Mouse (Mus musculus) adipose tissue, adult 10 weeks (tissue): ENCODE data around the gene Vmn1r163. TPM values are rescaled to one million over a fixed set of nuclear protein-coding genes. Genes with fewer than 3 reads are reported as not detected.

Source experiments
- polyA plus RNA-seq: library from polyadenylated mRNA; stranded (reverse); fragments of 350-450 nt; fragmentation: Illumina TruSeq; extraction: RNeasy Lipid Tissue Mini Kit (QIAGEN cat#74804); gene quantifications from one replicate; pipeline ENCODE4 v1.2.3, GENCODE M21; 2014; ENCODE audit warnings: low read depth, low replicate concordance

Gene Vmn1r163
- not detected for polyA plus RNA-seq

DNA sequence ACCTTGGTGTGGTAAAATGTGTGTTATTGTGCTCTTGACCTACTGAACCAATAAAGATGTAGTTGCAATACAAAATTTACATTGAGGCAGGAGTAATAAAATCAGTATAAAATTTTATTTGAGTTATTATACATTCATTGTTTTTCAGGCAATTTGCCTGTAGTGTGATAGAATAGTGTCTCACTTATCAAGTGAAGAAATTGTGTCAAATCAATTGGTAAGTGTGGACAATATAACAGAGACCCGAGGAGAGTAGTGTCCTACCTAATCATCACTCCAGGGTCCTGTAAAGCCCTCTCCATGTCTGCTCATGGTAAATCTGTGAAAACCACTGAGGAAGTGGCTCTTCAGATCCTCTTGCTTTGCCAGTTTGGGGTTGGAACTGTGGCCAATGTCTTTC, at the start of gene Vmn1r163:
Vmn1r163 (plus strand) TSS at position 301 of the 400 bp plus-strand sequence.

DNA sequence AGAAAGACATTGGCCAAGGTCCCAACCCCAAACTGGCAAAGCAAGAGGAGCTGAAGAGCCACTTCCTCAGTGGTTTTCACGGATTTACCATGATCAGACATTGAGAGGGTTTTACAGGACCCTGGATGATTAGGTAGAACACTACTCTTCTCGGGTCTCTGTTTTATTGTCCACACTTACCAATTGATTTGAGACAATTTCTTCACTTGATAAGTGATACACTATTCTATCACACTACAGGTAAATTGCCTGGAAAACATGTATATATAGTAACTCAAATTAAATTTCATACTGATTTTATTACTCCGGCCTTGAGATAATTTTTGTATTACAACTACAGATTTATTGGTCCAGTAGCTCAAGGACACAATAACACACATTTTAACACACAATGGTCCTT, 35.5 kb upstream of the Vmn1r163 start, which contains the start of gene Gm4216:
Gm4216 (minus strand) TSS at position 101 of the 400 bp plus-strand sequence.

DNA sequence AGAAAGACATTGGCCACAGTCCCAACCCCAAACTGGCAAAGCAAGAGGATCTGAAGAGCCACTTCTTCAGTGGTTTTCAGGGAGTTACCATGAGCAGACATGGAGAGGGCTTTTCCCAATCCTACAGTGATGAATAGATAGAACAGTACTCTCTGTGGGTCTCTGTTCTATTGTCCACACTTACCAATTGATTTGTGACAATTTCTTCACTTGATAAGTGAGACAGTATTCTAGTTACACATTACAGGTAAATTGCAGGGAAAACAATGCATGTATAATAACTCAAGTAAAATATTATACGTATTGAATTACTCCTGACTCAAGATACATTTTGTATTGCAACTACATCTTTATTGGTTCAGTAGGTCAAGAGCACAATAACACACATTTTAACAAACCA, 12.0 kb downstream of the Vmn1r163 start, which contains the start of gene Gm8720:
Gm8720 (minus strand) TSS at position 101 of the 400 bp plus-strand sequence.

Other genes with a start within 250 kb of the Vmn1r163 start
- gene Vmn1r159, start 211.9 kb upstream of the Vmn1r163 start, polyA plus RNA-seq, result not detected
- not detected for gene Vmn1r160, start 184.3 kb upstream of the Vmn1r163 start, polyA plus RNA-seq
- gene Gm4214, start 70.9 kb upstream of the Vmn1r163 start, polyA plus RNA-seq, result not detected
- not detected for gene Gm4216, start 35.6 kb upstream of the Vmn1r163 start, polyA plus RNA-seq
- gene Gm8720, start 11.9 kb downstream of the Vmn1r163 start, polyA plus RNA-seq, result not detected
- not detected for gene Gm10662, start 88.9 kb downstream of the Vmn1r163 start, polyA plus RNA-seq
- gene Vmn1r165, start 161.8 kb downstream of the Vmn1r163 start, polyA plus RNA-seq, result not detected
- not detected for gene Vmn1r166, start 196.1 kb downstream of the Vmn1r163 start, polyA plus RNA-seq
- gene Gm6902, start 223.4 kb downstream of the Vmn1r163 start, polyA plus RNA-seq, result not detected
- not detected for gene Nlrp4e, start 245.7 kb downstream of the Vmn1r163 start, polyA plus RNA-seq